Mouse (Mus musculus) midbrain, embryonic 10.5 days (tissue): ENCODE measurements around the gene Sec14l1. TPM values are rescaled to one million over a fixed set of nuclear protein-coding genes. Genes with fewer than 3 reads are reported as not detected.

Experiments used
- DNase-seq: peaks from one replicate; pipeline ENCODE4 v3.0.0-alpha.2; 2017; ENCODE audit warnings: low spot score
- H3K27ac ChIP-seq: fragments of 300-500 bp; sonication (generic); replicated peaks from 2 replicates; pipeline ENCODE4 v1.5.1; 2016; ENCODE audit warnings: mild to moderate bottlenecking
- H3K27me3 ChIP-seq: fragments of 300-500 bp; sonication (generic); 2 replicates; pipeline ENCODE4 v1.6.1; 2016; ENCODE audit warnings: low read depth, mild to moderate bottlenecking; ENCODE audit not compliant: poor library complexity, severe bottlenecking
- H3K36me3 ChIP-seq: fragments of 300-500 bp; sonication (generic); 2 replicates; pipeline ENCODE4 v1.6.1; 2016; ENCODE audit warnings: mild to moderate bottlenecking, moderate library complexity
- H3K4me1 ChIP-seq: fragments of 300-500 bp; sonication (generic); 2 replicates; pipeline ENCODE4 v1.6.1; 2016
- H3K4me3 ChIP-seq: fragments of 300-500 bp; sonication (generic); 2 replicates; pipeline ENCODE4 v1.5.1; 2016; ENCODE audit warnings: mild to moderate bottlenecking, moderate library complexity
- H3K9me3 ChIP-seq: fragments of 300-500 bp; sonication (generic); replicated peaks from 2 replicates; pipeline ENCODE4 v1.6.1; 2016; ENCODE audit warnings: mild to moderate bottlenecking
- WGBS: fragments of 180-500 bp; shearing (Covaris S2); methylation state at CpG from one replicate; pipeline ENCODE4 v1.1.7; 2016; 5-methylcytosine and 5-hydroxymethylcytosine counted together
- polyA plus RNA-seq: library from polyadenylated mRNA; unstranded; fragments of >200 nt; fragmentation: Nextera tagmentation; extraction: Ambion mirVana; gene quantifications from 2 replicates; pipeline ENCODE4 v1.2.1, GENCODE M21; 2016

Gene Sec14l1
- polyA plus RNA-seq, 1 experiment from 2014 or later, result 49.9 TPM

DNA sequence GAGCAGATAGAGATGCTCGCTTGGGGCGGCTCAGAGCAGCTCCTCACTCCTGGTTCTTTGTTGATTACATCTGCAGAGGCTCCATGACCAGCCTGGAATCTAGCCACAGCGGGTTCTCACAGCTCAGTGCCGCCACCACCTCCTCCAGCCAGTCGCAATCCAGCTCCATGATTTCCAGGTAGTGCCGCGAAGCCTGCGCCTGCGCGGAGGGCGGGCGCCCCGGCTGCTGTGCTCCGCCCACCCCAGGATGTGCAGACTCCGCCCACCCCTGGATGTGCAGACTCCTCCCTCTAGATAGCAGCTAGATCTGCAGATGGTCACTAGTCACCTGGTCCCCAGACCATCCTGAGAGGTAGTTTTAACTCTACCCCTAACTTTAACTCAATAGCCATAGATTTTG is 41.8 kb downstream of the Sec14l1 start:
- Histone ChIP-seq H3K27me3 (no peaks in the 10 kb centered on the region), H3K9me3 (no peaks in the 10 kb centered on the region), H3K27ac (0 out of 2 replicates have a peak overlapping the region, but pooled peaks have one; percentile 66), H3K36me3 (peaks cover 75% of the 10 kb centered on the region), H3K4me1 (peaks cover 32% of the 10 kb centered on the region), H3K4me3 (peak overlapping the region; percentile 37)
- 7% methylated on average over 15 of the region's 15 CpGs for WGBS
- peak; percentile 83 for DNase-seq

- Histone ChIP-seq H3K4me3 (no peak overlapping the region), H3K27ac (no peak overlapping the region), H3K27me3 (no peaks in the 10 kb centered on the region), H3K4me1 (peaks cover 33% of the 10 kb centered on the region), H3K9me3 (no peaks in the 10 kb centered on the region), H3K36me3 (peaks cover 65% of the 10 kb centered on the region)
- WGBS, result 92% methylated on average over 11 of the region's 11 CpGs
- DNase-seq, result no peak
These were observed 43.4 kb downstream of the Sec14l1 start for GRCm38 (mm10) chr11:117158343-117158742.

- Histone ChIP-seq H3K27ac (no peak overlapping the region), H3K27me3 (no peaks in the 10 kb centered on the region), H3K9me3 (no peaks in the 10 kb centered on the region), H3K4me3 (no peak overlapping the region), H3K4me1 (peaks cover 23% of the 10 kb centered on the region), H3K36me3 (peaks cover 55% of the 10 kb centered on the region)
- 92% methylated on average over 13 of the region's 13 CpGs for WGBS
- no peak for DNase-seq
These were observed 44.4 kb downstream of the Sec14l1 start for GRCm38 (mm10) chr11:117159257-117159945.

DNA sequence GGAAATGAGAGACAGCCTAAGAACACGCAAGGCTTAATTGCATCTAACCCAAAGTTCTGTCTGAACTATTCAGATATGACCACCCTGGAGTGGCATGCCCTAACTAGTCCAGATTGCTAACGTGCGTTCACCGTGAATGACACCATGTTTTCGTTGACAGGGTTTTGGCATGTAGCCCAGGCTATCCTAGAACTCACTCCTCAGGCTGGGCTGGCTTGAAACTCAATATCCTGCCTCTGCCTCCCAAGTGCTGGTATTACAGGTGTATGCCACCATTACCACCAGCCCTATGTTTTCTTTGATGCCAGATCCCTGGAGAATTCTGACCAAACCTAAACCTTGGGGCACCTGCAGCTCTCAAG is 45.0 kb downstream of the Sec14l1 start:
- DNase-seq, result no peak
- Histone ChIP-seq H3K9me3 (no peaks in the 10 kb centered on the region), H3K27me3 (no peaks in the 10 kb centered on the region), H3K4me1 (peaks cover 22% of the 10 kb centered on the region), H3K36me3 (peaks cover 50% of the 10 kb centered on the region), H3K4me3 (no peak overlapping the region), H3K27ac (no peak overlapping the region)
- WGBS, result 97% methylated on average over 5 of the region's 5 CpGs

- Histone ChIP-seq H3K4me3 (no peak overlapping the region), H3K27ac (no peak overlapping the region), H3K36me3 (peaks cover 41% of the 10 kb centered on the region), H3K4me1 (peaks cover 28% of the 10 kb centered on the region), H3K9me3 (no peaks in the 10 kb centered on the region), H3K27me3 (no peaks in the 10 kb centered on the region)
- WGBS, result 94% methylated on average over 12 of the region's 12 CpGs
- DNase-seq, result no peak
These were observed 45.8 kb downstream of the Sec14l1 start for GRCm38 (mm10) chr11:117160791-117161190.

DNA sequence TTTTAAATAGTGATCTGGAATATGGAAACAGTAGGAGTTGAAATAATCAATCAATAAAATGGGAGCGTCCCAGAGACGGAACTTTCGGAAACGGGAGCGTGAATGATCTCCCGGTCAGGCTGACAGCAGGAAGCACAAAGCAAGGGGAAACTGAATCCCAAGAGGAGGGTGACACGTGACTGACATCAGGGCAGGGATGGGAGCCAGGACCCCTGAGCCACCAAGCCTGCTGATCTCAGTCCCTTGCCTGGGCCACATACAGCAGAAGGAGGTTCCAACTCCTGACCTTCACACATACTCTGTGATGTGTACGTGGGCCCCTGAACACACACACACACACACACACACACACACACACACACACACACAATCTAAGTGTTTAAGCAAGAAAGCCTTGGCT is 46.6 kb downstream of the Sec14l1 start:
- no peaks in the 10 kb centered on the region for H3K9me3 ChIP-seq
- WGBS, result 79% methylated on average over 8 of the region's 8 CpGs

GRCm38 (mm10) chr11:117163098-117163497 is 48.1 kb downstream of the Sec14l1 start:
- Histone ChIP-seq H3K4me3 (no peak overlapping the region), H3K4me1 (peaks cover 19% of the 10 kb centered on the region), H3K27me3 (no peaks in the 10 kb centered on the region), H3K36me3 (peaks cover 21% of the 10 kb centered on the region), H3K27ac (no peak overlapping the region), H3K9me3 (no peaks in the 10 kb centered on the region)
- DNase-seq, result no peak
- WGBS, result 76% methylated on average over 9 of the region's 9 CpGs

More for the DNA sequence above, 46.6 kb downstream of the Sec14l1 start:
- Histone ChIP-seq H3K4me1 (peaks cover 25% of the 10 kb centered on the region), H3K36me3 (peaks cover 36% of the 10 kb centered on the region), H3K27ac (no peak overlapping the region), H3K27me3 (no peaks in the 10 kb centered on the region), H3K4me3 (no peak overlapping the region)
- DNase-seq, result no peak

GRCm38 (mm10) chr11:117163771-117164170 is 48.8 kb downstream of the Sec14l1 start:
- peaks cover 15% of the 10 kb centered on the region for H3K36me3 ChIP-seq
- 94% methylated on average over 6 of the region's 6 CpGs for WGBS
- peaks cover 19% of the 10 kb centered on the region for H3K4me1 ChIP-seq

DNA sequence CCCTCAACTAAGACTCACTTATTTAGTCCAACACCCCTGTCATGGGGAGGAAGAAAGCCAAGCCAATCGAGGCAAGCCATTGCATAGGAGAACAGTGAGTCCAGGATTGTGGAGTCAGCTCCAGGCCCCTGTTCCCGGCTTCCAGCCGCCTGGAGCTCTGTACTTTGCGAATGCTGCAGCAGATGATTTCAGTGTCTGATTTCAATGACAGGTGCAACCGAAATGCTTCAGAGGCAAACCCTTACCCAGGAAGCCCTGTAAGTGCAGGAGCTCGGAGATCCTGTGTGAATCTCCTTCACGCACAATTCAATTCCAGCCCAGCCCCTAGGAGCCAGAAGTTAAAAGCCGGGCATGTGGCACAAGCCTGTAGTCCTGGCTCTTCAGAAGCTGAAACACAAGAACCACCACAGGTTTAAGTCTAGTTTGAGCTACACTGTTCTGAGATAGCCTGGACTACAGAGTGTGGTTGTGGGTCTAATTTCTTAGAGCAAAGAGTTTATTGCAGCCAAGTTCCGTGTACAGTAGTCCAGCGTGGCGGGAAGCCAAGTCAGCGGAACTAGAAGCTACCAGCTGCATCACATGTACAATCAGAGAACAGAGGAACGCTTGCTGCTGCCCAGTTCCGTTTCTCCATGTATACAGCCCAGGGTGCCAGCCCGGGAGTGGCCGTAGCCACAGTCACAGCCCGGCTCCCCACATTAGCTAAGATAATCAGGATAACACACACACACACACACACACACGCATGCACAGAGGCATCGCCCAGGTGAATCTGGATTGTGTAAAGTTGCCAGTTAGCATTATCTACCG is 53.5 kb downstream of the Sec14l1 start:
- Histone ChIP-seq H3K4me3 (no peak overlapping the region), H3K36me3 (no peaks in the 10 kb centered on the region), H3K27me3 (no peaks in the 10 kb centered on the region), H3K27ac (no peak overlapping the region), H3K9me3 (no peaks in the 10 kb centered on the region), H3K4me1 (peaks cover 12% of the 10 kb centered on the region)
- WGBS, result 90% methylated on average over 20 of the region's 20 CpGs
- DNase-seq, result no peak

More at GRCm38 (mm10) chr11:117163771-117164170, 48.8 kb downstream of the Sec14l1 start:
- no peak overlapping the region for H3K4me3 ChIP-seq
- H3K27me3 ChIP-seq, result no peaks in the 10 kb centered on the region
- DNase-seq, result no peak
- no peak overlapping the region for H3K27ac ChIP-seq
- H3K9me3 ChIP-seq, result no peaks in the 10 kb centered on the region

GRCm38 (mm10) chr11:117169088-117169635 is 54.2 kb downstream of the Sec14l1 start:
- WGBS, result 94% methylated on average over 11 of the region's 11 CpGs
- H3K36me3 ChIP-seq, result no peaks in the 10 kb centered on the region
- no peak for DNase-seq
- no peaks in the 10 kb centered on the region for H3K27me3 ChIP-seq
- H3K27ac ChIP-seq, result no peak overlapping the region
- H3K4me1 ChIP-seq, result peaks cover 15% of the 10 kb centered on the region
- no peaks in the 10 kb centered on the region for H3K9me3 ChIP-seq
- H3K4me3 ChIP-seq, result no peak overlapping the region

DNA sequence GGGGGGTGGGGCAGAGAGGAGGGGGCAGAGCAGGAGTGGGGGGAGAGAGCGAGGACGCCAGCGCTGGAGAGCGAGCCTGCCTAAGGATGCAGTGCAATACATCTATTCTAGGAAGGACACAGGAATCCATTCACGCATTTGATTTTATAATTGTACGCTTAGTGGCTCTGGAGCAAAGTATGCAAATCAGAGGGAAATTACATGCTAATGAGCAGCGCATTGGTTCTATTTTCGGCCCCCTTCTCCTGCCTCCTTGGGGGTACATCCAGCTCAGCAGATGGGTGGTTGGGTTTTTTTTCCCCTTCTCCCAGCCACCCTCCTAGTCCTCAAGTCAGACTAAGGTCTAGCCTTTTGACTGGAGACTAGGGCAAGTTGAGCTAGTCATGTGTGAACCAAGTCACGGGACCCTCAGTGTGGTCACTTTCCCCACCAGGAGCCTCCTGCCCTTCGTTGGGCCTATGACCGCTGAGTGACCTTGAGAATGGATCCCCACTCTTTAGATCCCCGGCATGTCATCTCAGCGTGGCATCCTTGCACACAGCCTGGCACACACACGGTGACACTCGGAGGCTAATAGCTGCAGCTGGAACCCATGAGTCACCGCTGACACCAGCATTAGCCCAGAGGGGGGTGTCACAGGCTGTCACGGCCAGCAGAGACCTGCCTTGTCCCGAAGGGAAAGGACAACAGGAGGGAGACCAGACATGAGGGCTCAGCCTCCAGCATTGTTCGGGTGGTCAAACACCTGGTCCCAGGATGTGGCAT is 55.0 kb downstream of the Sec14l1 start:
- Histone ChIP-seq H3K4me3 (no peak overlapping the region), H3K27me3 (no peaks in the 10 kb centered on the region), H3K27ac (no peak overlapping the region), H3K9me3 (no peaks in the 10 kb centered on the region), H3K36me3 (no peaks in the 10 kb centered on the region), H3K4me1 (peaks cover 22% of the 10 kb centered on the region)
- WGBS, result 93% methylated on average over 19 of the region's 19 CpGs
- no peak for DNase-seq

GRCm38 (mm10) chr11:117174098-117174892 is 59.3 kb downstream of the Sec14l1 start:
- Histone ChIP-seq H3K27ac (0 out of 2 replicates have a peak overlapping the region, but pooled peaks have one; percentile 38), H3K36me3 (no peaks in the 10 kb centered on the region), H3K27me3 (peaks cover 4% of the 10 kb centered on the region; the same call in 1 of the 2 replicates), H3K4me3 (peak overlapping the region; percentile 45), H3K9me3 (no peaks in the 10 kb centered on the region), H3K4me1 (peaks cover 21% of the 10 kb centered on the region)
- DNase-seq, result no peak
- 54% methylated on average over 18 of the region's 18 CpGs for WGBS
